Mouse (Mus musculus) cerebral cortex, adult 2 months (tissue): ENCODE results near the gene Ecel1.

ENCODE experiments used
- WGBS: fragments of 180-500 bp; shearing (Covaris S2); methylation state at CpG from one replicate; pipeline ENCODE4 v1.1.7; 2018; 5-methylcytosine and 5-hydroxymethylcytosine counted together

Ecel1 gene

DNA sequence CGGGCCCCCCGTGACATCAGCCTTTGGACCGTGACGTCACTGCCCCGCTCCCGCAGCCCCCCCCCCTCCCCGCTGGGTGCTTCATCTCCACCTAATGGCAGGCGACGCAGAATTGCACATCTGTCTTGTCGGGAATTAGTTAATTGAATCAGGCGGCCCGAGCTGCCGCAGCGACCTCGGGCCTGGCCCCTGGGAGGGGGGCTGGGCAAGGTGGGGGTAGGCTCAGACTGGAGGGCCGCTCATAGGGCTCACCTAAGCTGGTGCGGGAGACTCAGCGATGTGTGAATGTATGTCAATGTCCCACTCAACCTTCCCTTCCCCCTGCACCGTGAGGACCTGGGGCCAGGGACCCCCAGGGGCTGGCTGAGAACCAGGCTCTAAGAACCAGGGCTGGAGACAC is 14.1 kb upstream of the Ecel1 start:
- WGBS, result 23% methylated on average over 19 of the region's 19 CpGs

DNA sequence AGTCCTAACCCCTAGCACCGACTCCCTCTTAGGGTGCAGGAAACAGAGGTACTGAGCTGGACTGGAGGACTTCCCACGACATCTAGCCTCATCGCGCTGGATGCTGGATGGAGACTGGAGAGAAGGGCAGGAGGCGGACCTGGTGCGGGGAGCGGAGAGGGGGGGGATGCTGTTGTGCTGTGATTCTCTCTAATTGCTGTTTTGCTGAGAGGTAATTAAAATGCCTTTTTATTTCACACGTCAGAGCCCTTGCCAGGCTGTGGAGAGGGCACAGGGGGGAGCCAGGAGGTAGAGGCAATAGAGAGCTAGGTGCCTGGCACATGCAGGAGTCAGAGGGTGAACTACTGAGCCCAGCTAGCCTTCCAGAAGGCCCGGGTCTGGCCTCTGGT is 8.5 kb upstream of the Ecel1 start:
- WGBS, result 58% methylated on average over 9 of the region's 9 CpGs

DNA sequence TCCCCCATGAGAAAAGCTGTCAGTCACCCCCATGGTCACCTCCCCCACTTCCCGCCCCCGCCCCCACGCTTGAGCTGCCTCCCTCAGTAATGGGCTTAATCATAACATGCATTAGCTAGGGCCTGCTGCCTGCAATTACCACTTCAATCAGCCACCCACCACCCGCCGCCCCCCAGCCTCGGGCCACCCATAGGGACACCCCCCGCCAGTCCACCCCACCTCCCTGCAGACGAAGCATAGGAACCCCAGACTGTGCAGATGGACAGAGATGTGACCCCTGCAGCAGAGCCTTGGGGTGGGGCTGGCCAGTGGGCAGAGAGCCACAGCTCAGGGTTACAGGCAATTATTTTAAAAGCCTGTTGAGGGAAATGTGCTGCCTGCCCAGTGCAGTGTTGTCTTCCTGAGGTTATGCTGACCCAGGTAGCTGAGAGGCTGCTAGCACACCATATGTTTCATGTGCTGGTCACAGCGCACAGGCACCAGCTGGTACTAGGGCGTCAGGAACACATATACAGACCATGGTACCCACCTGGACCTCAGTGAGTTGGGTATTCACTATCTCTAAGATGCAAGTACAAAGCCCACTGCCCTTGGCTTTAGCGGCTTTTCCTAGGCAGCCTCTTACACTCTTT is 8.0 kb upstream of the Ecel1 start:
- WGBS, result 47% methylated on average over 11 of the region's 11 CpGs

DNA sequence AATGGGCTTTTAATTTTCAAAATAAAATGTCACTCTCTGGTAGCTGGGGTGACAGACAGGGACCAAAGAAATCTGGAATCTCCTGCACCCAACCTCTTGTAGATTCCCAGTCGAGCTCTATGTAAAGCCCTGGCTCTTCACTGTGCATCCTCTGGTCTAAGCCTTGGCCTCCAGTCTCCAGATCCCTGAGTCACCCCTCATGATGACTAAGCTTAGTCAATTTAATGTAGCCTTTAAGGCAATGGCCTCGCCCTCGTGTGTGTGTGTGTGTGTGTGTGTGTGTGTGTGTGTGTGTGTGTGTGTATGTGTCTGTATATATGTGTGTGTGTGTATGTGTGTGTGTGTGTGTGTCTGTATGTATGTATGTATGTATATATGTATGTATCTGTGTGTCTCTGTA is 3.1 kb upstream of the Ecel1 start:
- WGBS, result 89% methylated on average over 3 of the region's 3 CpGs

DNA sequence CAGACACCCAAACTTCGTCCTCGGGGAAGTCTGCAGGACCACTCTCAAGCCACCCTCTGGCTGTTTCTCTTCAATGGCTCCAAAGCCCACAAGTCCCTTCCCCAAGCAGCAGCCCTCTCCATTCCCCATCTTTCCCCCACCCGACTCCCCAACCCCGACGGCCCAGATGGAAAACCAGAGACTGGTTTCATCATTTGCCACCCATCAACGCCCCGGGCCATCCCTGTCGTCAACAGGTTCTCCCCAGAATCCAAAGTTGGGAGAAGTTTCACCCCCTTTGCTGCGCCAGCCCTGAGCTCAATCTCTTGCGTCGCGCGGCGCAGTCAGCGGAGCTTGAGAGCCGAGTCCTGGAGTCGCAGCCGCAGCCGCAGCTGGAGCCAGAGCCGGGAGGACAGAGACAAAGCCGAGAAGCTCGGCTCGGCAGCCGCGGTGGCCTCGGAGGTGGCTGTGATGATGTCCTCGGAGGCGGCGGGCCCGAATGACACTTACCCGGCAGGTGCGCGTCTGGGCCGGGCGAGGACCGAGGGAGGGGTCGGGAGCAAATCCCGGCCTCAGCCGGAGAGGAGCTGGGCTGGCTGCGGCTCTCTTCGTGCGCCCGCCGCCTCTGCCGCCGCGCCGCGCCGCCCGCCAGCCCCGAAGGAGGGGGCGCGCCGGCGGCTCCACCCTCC is 656 bp downstream of the Ecel1 start:
- 2% methylated on average over 44 of the region's 56 CpGs for WGBS

DNA sequence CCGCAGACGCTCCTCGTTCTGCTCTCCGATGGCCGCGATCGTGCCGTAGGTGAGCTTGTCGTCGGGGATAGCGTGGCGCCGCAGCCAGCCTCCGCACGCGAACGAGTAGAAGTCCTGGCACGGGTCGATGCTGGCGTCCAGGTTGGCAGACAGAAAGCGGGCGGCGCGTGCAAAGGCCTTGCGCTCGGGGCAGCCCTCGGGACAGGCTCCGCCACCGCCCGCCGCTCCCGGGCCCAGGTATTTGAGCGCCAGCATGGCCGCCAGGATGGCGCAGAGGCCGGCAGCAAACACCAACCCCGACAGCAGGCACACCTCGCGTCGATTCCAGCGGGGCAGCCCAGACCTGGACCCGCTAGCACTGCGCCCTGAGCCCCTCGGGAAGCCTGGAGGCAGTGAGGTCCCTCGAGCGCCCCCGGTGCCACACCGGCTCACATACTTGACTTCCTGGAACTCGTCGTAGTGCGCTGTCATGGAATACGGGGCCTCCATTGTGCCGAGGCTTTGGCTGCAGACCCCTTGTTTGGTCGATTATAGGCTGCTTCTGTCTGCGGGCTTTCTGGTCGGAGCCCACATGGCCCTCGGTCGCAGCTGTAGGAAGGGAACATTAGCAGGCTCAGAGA is 1.7 kb downstream of the Ecel1 start:
- 3% methylated on average over 57 of the region's 58 CpGs for WGBS

DNA sequence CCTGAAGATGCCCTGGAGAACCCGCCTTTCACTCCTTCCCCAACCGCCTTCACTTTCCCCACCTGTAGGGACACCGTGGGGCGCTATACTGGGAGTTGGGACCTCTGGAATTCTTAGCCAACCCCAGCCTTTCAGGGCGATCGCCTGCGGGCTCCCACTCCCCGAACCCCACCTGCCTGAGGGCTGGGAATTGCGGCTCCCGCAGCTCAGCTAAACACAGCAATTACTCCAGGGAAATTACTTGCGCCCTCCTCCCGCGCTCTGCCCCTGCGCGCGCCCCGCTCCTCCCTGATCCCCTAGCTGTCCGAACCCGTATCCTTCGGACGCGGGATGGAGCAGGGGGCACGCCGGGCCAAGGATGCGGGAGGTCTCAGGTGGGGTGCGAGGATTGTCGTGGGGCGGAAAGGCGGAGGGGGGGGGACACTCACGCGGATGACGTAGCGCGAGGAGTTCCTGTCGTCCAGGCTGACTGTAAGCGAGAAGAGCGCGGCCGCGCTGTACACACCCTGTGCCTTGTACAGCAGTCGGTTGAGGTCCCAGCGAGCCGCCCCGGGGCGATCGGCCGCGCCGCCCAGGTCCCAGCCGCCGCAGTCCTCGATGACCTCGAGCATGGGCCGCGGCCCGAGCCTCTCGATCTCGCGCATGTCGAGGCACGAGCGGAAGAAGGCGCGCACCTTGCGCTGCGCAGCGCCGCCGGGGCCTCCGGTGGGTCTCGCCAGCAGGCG is 2.4 kb downstream of the Ecel1 start:
- 2% methylated on average over 72 of the region's 72 CpGs for WGBS

DNA sequence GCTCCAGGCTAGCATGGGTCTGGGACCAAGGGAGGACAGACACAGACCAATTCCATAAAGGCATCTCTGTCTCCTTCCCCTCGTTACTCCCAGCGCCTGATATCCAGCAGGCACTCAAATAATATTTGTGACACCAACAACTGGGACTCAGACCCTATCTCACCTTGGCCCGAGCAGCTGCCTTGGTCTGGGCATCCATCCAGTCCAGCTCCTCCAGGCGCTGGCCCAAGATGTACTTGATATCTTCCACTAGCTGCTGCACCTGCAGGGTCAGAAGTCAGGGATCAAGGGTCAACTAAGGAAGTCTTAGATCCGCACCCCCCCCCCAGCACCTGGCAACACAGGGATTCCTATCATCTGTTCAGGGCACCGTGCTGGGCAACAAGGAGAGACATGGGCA is 5.0 kb downstream of the Ecel1 start:
- WGBS, result 82% methylated on average over 6 of the region's 6 CpGs

DNA sequence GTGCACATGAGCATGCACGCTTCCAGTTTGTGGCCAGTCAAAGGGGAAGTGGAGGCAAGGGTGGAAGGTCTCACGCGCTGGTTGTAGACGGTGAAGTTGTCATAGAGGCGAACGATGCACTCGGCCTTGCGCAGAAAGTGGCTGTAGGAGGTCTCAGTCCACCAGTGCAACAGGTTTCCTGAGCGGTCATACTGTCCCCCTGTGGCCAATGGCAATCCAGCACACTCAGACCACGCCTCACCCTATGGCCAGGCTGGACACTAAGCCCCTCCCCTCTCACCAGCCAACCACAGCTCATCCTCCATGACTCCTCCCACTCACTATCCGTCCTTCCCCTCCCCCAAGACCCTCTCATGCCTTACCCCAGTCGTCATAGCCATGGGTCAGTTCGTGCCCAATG is 6.9 kb downstream of the Ecel1 start:
- WGBS, result 56% methylated on average over 13 of the region's 13 CpGs

DNA sequence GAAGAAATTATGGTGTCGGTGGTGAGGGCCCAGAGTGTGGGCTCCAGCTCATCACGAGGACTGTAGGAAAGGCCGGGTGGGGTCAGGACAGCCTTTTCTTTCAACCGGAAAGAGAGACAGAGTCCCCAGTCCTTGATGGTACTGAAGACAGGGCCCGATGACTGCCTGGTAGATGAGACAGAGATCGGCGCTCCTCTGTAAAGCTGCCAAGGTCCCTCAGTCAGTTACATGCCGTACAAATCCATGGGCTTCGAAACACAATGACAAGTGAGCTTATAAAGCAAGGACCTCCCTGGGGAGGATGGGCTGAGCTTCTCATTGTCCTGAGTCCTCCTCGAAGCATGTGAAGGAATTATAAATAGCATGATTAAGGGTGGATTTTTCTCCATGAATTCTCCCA is 13.2 kb downstream of the Ecel1 start:
- WGBS, result 84% methylated on average over 10 of the region's 10 CpGs

DNA sequence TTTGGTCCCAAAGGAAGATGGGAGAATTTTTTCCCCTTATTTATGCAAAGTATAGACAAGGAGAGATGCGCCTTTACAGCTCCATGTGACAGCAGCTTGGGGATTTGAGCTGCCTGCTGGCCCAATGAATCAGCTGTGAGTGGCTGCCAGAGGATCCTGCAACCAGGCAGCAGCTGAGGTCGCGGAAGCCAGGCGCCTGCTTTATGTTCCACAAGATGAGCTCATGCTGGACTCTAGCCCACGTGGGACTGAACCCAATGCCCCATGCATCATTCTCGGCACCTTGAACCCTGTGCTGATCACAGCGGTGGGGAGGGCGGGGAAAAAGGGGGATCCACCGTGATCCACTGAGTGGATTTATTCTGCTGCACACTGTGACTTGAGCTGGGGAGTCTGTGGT is 13.9 kb downstream of the Ecel1 start:
- WGBS, result 64% methylated on average over 9 of the region's 9 CpGs

DNA sequence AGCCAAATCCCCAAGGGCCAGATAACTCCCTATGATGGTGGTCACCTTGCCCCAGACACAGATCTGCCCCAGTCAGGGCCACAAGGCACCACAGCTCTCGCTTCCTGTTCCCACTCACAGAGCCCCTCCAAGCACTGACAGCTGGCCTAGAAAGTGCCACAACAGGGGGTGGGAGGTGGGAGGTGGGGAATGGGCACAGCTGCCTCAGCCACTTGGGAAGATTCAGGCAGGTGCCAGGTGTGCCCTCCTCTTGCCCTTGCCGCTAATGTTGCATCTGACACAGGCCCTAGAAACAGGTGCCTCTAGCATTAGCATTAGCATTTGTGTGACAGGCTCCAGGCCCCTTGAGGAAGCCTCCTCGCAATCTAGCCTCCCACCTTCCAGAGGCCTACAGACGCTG is 14.8 kb downstream of the Ecel1 start:
- WGBS, result 89% methylated on average over 4 of the region's 4 CpGs

DNA sequence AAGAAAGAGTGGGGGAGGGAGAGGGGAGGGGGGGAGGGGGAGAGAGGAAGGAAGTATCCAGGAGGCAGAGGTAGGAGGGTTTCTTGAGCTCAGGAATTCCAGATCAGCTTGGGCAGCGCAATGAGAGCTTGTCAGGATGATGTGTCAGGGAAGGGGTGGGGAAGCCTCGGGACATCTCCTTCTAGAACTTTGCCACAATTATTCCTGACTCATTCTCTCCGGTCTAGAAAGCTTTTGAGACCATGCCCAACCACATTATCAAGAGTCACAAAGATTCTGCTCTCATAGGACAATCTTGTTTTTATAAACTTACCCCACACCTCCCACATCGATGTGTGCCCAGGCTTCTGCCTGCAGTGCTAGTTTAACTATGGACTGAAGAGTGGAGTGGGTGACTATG is 24.5 kb downstream of the Ecel1 start:
- WGBS, result 77% methylated on average over 4 of the region's 4 CpGs

DNA sequence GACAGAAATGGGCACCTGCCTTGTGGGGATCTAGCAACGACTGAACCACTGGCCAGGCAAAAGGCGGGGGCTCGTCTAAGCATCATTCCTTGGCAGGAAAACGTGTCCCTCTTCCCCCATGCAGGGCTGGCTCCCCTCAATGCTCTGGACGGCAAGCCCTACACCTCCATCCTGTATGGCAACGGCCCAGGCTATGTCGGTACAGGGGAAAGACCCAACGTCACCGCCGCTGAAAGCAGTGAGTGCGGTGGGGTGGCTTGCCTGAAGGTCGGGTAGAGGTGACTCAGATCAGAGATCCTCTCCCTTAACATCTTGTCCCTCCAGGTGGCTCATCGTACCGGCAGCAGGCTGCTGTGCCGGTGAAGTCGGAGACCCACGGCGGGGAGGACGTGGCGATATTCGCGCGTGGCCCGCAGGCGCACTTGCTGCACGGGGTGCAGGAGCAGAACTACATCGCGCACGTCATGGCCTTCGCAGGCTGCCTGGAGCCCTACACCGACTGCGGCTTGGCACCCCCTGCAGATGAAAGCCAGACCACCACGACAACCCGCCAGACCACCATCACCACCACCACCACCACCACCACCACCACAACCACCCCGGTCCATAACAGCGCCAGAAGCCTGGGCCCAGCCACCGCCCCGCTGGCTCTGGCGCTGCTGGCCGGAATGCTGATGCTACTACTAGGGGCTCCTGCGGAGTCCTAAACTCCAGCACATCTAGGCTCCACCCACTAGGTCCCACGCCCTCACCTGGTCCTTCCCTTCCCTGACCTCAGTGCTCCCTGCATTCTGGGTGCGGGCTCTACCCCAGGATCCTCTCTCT is 28.9 kb downstream of the Ecel1 start:
- 18% methylated on average over 40 of the region's 43 CpGs for WGBS

DNA sequence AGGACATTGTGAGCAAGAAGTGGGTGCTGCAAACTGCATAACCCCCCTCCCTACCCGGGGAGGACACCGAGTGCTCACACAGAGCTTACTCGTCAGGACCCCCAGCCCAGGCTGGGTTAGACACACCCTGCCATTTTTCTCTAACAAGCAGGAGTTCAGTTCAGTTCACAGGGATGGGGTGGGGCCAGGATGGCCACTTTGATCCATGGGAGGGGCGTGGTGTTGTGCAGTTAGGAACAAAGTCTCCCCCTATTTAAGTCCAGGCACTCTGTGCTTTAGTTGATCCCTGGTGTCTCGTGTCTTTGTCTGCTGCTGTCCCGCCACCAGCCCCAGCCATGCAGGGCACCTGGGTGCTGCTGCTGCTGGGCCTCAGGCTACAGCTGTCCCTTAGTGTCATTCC is 31.6 kb downstream of the Ecel1 start, which contains the start of gene Akp3:
Gene Akp3 (plus strand): TSS at position 301 of the 400 bp plus-strand sequence.
- 87% methylated on average over 6 of the region's 6 CpGs for WGBS

DNA sequence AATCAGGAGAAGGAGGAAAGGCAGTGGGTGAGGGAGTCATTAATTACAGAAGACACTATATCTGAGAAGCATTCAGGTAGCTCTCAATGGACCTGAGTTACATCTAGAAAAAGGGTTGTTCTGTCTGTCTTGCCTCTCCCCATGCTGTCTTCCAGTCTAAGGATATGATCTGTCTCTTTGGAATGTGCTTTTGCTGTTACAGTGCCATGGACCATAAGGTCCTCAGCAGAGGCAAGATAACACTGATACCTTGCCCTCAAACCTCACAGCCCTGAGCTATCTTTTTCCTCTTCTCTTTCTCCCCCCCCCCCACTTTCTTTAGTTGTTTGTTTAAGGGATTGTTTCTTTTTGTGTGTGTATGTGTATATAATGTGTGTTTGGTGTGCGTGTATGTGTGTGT is 41.5 kb downstream of the Ecel1 start:
- WGBS, result 87% methylated on average over 1 of the region's 1 CpGs

DNA sequence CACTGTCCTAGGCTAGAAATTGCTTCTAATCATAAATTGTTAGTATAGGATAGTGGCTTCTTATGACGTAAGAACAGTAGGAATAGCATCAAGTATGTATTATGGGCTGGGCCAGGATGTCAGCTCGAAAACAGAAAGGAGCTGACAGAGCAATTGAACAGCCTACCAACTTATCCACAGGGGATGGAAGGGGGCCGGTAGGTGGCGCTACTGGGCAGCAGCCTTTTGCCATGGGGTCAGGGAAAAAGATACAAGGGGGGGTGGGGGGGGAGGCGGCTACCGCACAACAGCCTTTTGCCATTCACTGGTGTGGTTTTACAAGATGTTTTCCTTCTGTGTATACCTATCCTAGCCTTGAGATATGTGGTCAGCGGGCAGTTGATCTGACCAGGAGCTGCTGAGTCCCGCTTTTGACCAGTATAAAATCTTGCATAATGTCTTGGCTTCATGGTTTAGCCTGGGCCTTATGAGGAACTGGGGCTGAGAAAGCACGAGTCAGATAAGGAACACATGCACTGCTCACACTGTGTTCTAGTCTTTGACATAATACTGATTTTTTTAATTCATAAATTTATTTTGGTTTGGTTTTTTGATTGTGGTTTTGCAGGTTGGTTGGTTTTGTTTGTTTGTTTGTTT is 44.5 kb downstream of the Ecel1 start:
- WGBS, result 49% methylated on average over 9 of the region's 9 CpGs

DNA sequence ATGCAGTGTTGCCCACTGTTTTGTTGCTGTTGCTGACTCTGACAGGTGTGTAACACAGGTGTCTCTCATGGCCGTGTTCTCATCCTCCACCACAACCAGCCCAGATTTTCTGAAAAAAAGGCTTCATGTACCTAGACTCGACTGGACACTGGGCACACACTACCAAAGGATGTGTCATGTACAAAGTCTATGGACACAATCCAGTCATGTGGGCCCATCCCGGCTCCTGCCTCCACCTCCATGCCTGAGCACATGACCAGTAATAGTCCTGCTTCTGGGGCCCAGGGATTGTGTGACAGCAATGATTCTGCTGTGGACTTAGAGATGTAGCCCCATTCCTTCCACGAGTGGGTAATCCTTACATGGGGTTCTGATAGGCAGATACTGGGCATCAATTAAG is 47.8 kb downstream of the Ecel1 start:
- 91% methylated on average over 4 of the region's 4 CpGs for WGBS

DNA sequence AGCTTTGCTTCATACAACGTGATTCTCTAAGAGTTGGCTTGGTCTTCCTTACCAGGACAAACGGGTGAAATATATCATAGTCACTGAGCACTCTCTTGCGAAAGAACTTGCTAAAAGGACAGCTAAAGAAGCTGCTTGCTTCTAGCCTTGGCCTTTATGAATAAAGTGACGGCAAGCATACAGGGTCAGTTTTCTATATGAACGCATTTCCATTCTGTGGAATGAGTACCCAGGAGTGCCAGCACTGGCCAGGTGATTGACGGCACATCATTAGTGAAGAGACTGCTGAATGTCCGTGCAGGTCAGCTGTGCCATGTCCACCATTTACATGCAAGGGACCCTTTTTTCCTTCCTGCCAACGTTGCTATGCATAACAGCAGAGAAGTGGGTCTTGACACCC is 49.8 kb downstream of the Ecel1 start:
- WGBS, result 80% methylated on average over 8 of the region's 8 CpGs

DNA sequence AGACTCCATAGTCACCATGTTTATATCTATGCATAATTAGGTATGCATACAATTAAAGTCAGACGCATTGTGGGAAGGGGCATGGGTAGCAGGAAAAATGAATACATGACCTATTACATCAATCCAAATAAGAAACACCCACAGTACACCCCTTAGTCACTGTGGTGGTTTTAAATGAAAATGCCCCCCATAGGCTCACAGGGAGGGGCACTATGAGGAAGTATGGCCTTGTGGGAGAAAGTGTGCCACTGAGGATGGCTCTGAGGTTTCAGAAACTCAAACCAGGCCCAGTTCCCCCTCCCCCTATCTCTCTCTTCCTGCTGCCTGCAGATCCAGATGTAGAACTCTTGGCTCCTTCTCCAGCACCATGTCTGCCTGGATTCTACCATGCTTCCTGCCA is 52.4 kb downstream of the Ecel1 start:
- 81% methylated on average over 1 of the region's 1 CpGs for WGBS

DNA sequence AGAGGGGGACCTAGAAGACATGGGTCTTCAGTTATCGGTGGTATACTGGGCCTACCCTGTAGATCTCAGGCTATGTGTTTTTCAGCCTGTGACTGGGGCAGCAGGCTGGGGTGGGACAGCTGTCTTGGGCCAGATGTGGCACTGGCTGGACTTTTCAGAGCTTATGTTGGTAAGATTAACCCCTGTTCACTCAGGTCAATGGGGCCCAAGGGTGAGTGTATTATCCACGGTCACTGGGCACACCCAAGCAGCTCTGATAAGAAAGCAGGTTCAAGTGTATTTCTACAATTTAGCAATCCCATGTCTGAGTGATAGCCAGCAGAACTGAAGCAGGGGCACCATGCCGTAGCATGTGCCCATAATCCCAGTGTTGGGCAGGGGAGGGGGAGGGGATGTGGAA is 54.2 kb downstream of the Ecel1 start:
- 90% methylated on average over 3 of the region's 3 CpGs for WGBS
